Mouse (Mus musculus) left cerebral cortex, postnatal 14 days (tissue): ENCODE results near the gene Olfr1065. TPM values are rescaled to one million over a fixed set of nuclear protein-coding genes. Genes with fewer than 3 reads are reported as not detected.
"Not testable (repeated sequence)": the region's sequence is repeated elsewhere in the genome, so short reads cannot be mapped to it uniquely, and the experiment has no call there.

Source experiments
- DNase-seq, 2 experiments: peaks; one replicate each; pipeline ENCODE4 v3.0.0; 2021 to 2022; ENCODE audit warnings: low spot score in 2 of 2, mixed read lengths in 1 of 2
- intact Hi-C: fragments of 180-260 bp; cut with DNase I; formaldehyde crosslinking; loops from one replicate; pipeline ENCODE4 v1.15.1; 2025
- long read RNA-seq, 2 experiments: library from polyadenylated mRNA; stranded (forward); transcript quantifications; one replicate each; pipeline ENCODE4 v2.0.0; 2021
- total RNA-seq, 2 experiments: library from RNA; stranded (reverse); gene quantifications; 2 replicates each; pipeline ENCODE4 v1.2.3; 2021

Olfr1065 gene
- not detected for total RNA-seq
- long read RNA-seq, experiment 1: 0 reads
- long read RNA-seq, experiment 2: 0 reads

DNA sequence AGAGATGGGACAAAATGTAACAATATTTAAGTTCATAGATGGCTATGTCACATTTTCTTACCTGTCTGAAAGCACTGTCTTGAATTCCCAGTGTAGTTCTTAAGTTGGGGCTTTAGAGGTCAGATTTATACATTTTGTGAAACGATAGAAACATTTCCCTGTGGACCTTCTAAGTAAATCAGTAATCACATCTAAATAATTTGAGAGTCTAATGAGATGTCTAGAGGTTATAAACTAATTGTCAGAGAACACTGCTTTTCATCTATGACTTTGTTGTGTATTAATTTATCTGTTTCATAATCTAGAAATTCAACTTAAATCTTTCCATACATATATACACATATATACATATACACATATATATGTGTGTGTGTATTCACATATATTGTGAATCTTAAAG is at the start of gene Olfr1065:
Gene Olfr1065, minus strand, starts transcription at position 101 of the 400 bp plus-strand sequence.
- DNase-seq, intact Hi-C loops: not testable (repeated sequence)

DNA sequence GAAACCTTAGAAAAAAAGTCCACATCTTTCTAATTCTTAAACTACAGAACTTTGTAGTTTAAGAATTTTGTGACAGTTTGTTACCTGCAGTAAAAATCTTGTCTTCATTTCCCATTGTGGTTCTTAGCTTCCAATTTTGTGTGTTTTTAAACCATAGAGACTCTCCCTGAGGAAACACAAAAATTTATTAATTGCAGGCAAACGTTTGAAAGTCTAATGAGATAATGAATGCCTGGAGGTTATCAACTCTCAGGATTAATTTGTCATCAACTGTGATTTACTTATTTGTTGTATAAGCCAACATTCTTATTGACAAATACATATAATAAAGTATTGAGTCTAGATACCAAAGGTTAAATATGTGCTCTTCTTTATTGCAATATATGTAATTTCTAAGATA is 36.9 kb upstream of the Olfr1065 start, which contains the start of gene Olfr228:
Gene Olfr228, minus strand, starts transcription at position 101 of the 400 bp plus-strand sequence.
- intact Hi-C loops: no loop called here
- no peak for DNase-seq

DNA sequence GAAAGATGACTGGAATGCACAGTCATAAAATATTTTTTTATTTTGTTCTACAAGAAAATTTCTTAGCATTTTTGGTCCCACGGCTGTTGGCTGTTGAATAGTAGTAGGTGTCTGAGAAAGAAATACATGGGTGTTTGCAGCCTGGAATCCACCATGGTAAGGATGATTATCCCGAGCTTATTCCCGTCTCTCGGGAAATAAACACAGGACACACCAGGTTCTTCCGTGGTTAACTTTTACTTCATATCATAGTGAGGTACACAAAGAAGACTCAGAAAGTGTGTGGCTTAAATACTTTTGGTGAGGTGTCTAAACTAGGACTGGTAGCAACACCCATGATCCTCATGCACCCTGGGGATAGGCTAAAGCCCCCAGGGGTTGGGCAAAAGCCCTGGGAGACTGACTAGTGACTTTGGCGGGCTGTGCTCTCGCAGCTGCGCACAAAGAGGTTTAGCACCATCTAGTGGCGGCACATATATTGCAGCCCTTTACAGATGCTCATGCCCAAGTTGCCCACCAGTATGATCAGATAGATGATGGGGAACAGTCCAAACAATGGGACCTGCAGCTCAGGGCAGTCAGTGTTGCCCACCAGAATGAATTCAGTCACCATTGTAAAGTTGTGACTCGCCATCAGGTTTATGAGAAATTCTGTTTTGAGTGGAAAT is 14.2 kb upstream of the Olfr1065 start:
- DNase-seq: peak; percentile 32 to 65

DNA sequence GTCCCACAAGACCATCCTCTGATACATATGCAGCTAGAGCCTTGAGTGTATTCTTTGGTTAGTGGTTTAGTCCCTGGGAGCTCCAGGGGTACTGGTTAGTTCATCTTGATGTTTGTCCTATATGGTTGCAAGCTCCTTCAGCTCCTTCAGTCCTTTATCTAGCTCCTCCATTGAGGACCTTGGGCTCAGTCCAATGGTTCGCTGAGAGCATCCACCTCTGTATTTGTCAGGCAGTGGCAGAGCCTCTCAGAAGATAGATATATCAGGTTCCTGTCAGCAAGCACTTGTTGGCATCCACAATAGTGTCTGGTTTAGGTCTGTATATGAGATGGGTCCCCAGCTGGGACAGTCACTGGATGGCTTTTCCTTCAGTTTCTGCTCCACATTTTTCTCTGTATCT is 10.0 kb upstream of the Olfr1065 start:
- intact Hi-C loops: loop anchor here (5.0 kb wide), 1 partner anchor 733 kb away; no protein-coding TSS in a partner anchor
- DNase-seq: no peak

More for the DNA sequence above, 14.2 kb upstream of the Olfr1065 start:
- intact Hi-C loops: loop anchor here (5.0 kb wide), 1 partner anchor 737 kb away; no protein-coding TSS in a partner anchor

DNA sequence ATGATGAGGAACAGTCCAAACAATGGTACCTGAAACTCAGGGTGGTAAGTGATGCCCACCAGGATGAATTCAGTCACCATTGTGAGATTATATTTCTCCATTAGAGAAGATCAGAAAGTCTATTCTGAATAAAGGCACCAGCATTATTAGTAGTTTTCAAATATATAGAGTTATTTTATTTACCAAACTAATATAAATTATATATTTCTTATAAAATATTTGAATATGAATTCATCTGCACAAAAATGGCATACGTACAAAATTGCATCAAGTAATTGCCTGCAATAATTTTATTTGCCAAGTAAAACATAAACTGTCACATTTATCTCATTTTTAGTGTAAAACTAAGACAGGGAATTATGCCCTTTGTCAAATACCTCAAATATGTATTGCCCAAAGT is 5.8 kb upstream of the Olfr1065 start, which contains the start of gene Olfr1066:
Gene Olfr1066, minus strand, starts transcription at position 101 of the 400 bp plus-strand sequence.
- DNase-seq: no peak
- intact Hi-C loops: no loop called here

DNA sequence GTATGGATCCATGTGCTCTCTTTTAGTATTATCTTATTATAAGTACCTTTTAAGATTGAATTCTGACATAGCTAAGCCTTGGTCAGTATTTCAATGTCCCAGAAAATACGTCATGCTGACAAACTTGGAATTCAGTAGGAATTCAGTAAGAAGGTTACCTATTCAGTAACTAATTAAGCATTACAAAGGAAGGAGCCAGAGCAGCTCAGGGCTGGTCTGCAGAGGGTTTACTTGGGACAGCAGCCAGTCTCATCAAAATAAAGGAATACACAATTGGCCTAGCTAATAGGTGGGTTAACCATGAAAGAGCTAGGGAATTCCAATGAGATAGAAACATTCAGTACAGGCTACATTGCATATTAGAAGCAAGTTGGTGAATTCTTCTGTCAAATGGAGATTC is 8.3 kb downstream of the Olfr1065 start:
- DNase-seq, intact Hi-C loops: not testable (repeated sequence)

DNA sequence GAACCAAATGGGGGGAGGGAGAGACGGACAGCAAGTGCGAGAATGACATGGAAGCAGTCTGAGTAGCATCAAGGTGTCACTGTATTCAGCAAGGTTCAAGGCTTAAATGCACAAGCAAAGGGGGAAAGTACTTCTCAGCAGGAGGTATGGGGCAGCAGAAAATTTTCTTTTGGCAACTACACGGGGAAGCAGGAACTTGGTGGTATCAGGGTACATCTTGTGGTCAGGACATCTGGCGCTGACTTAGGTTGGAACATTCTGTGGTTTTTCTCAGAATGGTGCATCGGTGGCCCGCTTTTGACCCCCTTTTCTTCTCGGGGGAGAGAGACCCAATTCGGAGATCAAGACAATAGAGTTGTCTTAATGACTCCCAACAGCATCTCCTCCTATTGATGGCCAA is 21.9 kb downstream of the Olfr1065 start:
- DNase-seq, intact Hi-C loops: not testable (repeated sequence)

DNA sequence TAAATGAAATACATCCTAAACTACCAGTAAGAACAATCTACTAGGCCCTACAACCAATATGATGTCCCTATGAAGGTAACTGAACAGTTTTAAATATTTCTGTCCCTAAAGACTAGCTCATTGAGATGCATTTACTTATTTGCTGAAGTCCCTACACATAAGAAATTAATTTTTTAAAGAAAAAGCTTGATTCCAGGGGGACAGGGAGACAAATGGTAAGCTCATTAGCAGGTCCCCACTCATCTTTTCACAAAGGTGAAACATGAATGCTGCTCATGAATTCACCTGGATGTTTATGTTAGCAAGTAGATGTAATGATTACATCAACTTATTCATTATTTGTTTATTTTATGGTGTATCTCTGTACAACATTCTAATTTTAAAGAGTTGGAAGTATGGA is 23.7 kb downstream of the Olfr1065 start, which contains the start of gene Olfr1062:
Gene Olfr1062, minus strand, starts transcription at position 101 of the 400 bp plus-strand sequence.
- DNase-seq, intact Hi-C loops: not testable (repeated sequence)

DNA sequence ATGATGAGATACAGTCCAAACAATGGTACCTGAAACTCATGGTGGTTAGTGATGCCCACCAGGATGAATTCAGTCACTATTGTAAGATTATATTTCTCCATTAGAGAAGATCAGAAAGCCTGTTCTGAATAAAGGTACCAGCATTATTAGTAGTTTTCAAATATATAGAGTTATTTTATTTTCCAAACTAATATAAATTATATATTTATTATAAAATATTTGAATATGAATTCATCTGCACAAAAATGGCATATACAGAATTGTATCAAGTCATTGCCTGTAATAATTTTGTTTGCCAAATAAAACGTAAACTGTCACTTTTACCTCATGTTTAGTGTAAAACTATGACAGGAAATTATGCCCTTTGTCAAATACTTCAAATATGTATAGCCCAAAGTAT is 36.4 kb downstream of the Olfr1065 start, which contains the start of gene Olfr1061:
Gene Olfr1061, minus strand, starts transcription at position 101 of the 400 bp plus-strand sequence.
- intact Hi-C loops: no loop called here
- DNase-seq: no peak

DNA sequence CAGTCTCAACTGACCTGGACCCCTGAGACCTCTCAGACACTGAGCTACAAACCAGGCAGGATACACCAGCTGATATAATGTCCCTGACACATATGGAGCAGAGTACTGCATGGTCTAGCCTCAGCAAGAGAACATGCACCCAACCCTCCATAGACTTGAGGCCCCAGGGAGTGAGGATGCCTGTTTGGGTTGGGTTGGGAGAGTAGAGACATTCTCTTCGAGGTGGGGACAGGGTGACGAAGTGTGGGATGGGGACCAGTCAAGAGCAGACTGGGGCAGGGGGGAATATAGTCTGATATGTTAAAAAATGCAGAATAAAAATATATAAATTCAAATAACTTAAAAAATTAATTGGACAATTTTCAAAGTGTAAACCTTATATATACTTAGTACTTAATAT is 55.3 kb downstream of the Olfr1065 start:
- intact Hi-C loops: no loop called here
- no peak for DNase-seq

Other genes starting within 250 kb of the Olfr1065 start
- not detected for gene Olfr1045, start 247.6 kb downstream of the Olfr1065 start, total RNA-seq
- gene Olfr1046, start 231.3 kb downstream of the Olfr1065 start, total RNA-seq: not detected
- gene Olfr1047, start 219.2 kb downstream of the Olfr1065 start, total RNA-seq: not detected
- gene Olfr1048, start 210.3 kb downstream of the Olfr1065 start, total RNA-seq: not detected
- gene Olfr1049, start 192.3 kb downstream of the Olfr1065 start, total RNA-seq: not detected
- gene Olfr1051, start 171.5 kb downstream of the Olfr1065 start, total RNA-seq: not detected
- gene Olfr1052, start 158.1 kb downstream of the Olfr1065 start, total RNA-seq: not detected
- gene Olfr1053, start 135.3 kb downstream of the Olfr1065 start, total RNA-seq: not detected
- not detected for gene Olfr1054, start 115.2 kb downstream of the Olfr1065 start, total RNA-seq
- not detected for gene Olfr1055, start 100.3 kb downstream of the Olfr1065 start, total RNA-seq
- gene Olfr1056, start 88.1 kb downstream of the Olfr1065 start, total RNA-seq: not detected
- gene Olfr1057, start 72.2 kb downstream of the Olfr1065 start, total RNA-seq: not detected
- gene Olfr1058, start 62.0 kb downstream of the Olfr1065 start, total RNA-seq: not detected
- not detected for gene Olfr1061, start 36.5 kb downstream of the Olfr1065 start, total RNA-seq
- gene Olfr1062, start 23.8 kb downstream of the Olfr1065 start, total RNA-seq: not detected
- gene Olfr1066, start 5.7 kb upstream of the Olfr1065 start, total RNA-seq: not detected
- not detected for gene Olfr228, start 36.8 kb upstream of the Olfr1065 start, total RNA-seq
- not detected for gene Olfr1076, start 57.9 kb upstream of the Olfr1065 start, total RNA-seq
- not detected for gene Olfr1079, start 91.9 kb upstream of the Olfr1065 start, total RNA-seq
- not detected for gene Olfr1080, start 107.6 kb upstream of the Olfr1065 start, total RNA-seq
- not detected for gene Olfr1082, start 148.4 kb upstream of the Olfr1065 start, total RNA-seq
- not detected for gene Olfr1084, start 189.1 kb upstream of the Olfr1065 start, total RNA-seq
- gene Olfr1085, start 211.4 kb upstream of the Olfr1065 start, total RNA-seq: not detected
- gene Olfr1086, start 229.5 kb upstream of the Olfr1065 start, total RNA-seq: not detected
- gene Olfr1087, start 247.8 kb upstream of the Olfr1065 start, total RNA-seq: not detected